Mouse (Mus musculus): ENCODE data around the gene Prss28. TPM values are rescaled to one million over a fixed set of nuclear protein-coding genes. Genes with fewer than 3 reads are reported as not detected.

Prss28 gene
- polyA plus RNA-seq, 1 experiment = not detected

DNA sequence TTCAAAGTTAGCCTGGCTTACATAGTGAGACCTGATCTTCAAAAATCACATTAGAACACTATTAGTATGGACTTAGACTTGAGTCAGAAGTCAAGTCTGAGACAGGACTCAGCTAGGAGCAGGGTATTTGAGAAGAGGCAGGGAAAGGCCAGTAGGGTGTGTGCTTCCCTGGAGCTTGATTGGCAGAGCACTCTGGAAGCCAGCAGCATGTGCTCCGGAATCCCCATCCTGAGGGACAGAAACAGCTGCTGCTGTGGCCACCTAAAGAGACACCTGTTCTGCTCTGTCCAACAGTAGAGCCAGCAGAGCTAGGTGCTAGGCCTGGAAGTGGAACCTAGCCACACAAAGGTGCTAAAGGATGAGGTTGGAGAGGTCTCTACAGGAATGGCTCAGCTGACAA, 14.3 kb upstream of the Prss28 start:
- no peak overlapping the region for H3K27ac ChIP-seq (ENCODE audit: insufficient read depth, low read length)
- TF ChIP-seq CTCF (IDR thresholded peaks at IDR 0.05; ENCODE audit: extremely low read depth, insufficient read depth, insufficient read length, insufficient replicate concordance) (no peak), POLR2A (IDR thresholded peaks at IDR 0.05; ENCODE audit: low read depth, low read length) (no peak)
- DNase-seq (ENCODE audit: low read depth in 1 of 2, low spot score in 2 of 2) = no peak
- WGBS = 70% methylated on average over 1 of the region's 1 CpGs
- no peak overlapping the region for H3K4me3 ChIP-seq (ENCODE audit: extremely low read depth, insufficient read depth, insufficient read length)
- H3K27me3 ChIP-seq (ENCODE audit: control insufficient read depth, insufficient read depth, low read length) = no peaks in the 10 kb centered on the region
- H3K4me1 ChIP-seq (ENCODE audit: control insufficient read depth, insufficient read depth, insufficient read length) = no peaks in the 10 kb centered on the region
- H3K36me3 ChIP-seq (ENCODE audit: control insufficient read depth, insufficient read depth, low read length) = no peaks in the 10 kb centered on the region

- 78% methylated on average over 5 of the region's 5 CpGs for WGBS
Measured at GRCm38 (mm10) chr17:25298094-25298493, 10.4 kb upstream of the Prss28 start, which contains the start of gene Prss34. Prss34 (plus strand) TSS chr17:25298394.

GRCm38 (mm10) chr17:25318354-25318753, 9.9 kb downstream of the Prss28 start, which contains the start of gene Prss29:
Prss29 (plus strand) TSS chr17:25318654.
- TF ChIP-seq CTCF (IDR thresholded peaks at IDR 0.05; ENCODE audit: extremely low read depth, insufficient read depth, insufficient read length, insufficient replicate concordance) = no peak
- no peak for TF ChIP-seq POLR2A (IDR thresholded peaks at IDR 0.05; ENCODE audit: low read depth, low read length)
- Histone ChIP-seq H3K27ac (ENCODE audit: insufficient read depth, low read length) (no peak within 1 kb of the TSS), H3K27me3 (ENCODE audit: control insufficient read depth, insufficient read depth, low read length) (no peaks in the 10 kb centered on the region), H3K4me3 (ENCODE audit: extremely low read depth, insufficient read depth, insufficient read length) (no peak within 1 kb of the TSS), H3K36me3 (ENCODE audit: control insufficient read depth, insufficient read depth, low read length) (no peaks in the 10 kb centered on the region), H3K4me1 (ENCODE audit: control insufficient read depth, insufficient read depth, insufficient read length) (no peaks in the 10 kb centered on the region)
- 66% methylated on average over 5 of the region's 5 CpGs for WGBS
- no peak for DNase-seq (ENCODE audit: low read depth in 1 of 2, low spot score in 2 of 2)

More at GRCm38 (mm10) chr17:25298094-25298493, 10.4 kb upstream of the Prss28 start, which contains the start of gene Prss34:
- Histone ChIP-seq H3K4me1 (ENCODE audit: control insufficient read depth, insufficient read depth, insufficient read length) (no peaks in the 10 kb centered on the region), H3K4me3 (ENCODE audit: extremely low read depth, insufficient read depth, insufficient read length) (no peak within 1 kb of the TSS), H3K27me3 (ENCODE audit: control insufficient read depth, insufficient read depth, low read length) (no peaks in the 10 kb centered on the region), H3K36me3 (ENCODE audit: control insufficient read depth, insufficient read depth, low read length) (no peaks in the 10 kb centered on the region), H3K27ac (ENCODE audit: insufficient read depth, low read length) (no peak within 1 kb of the TSS)
- TF ChIP-seq POLR2A (IDR thresholded peaks at IDR 0.05; ENCODE audit: low read depth, low read length) = no peak
- TF ChIP-seq CTCF (IDR thresholded peaks at IDR 0.05; ENCODE audit: extremely low read depth, insufficient read depth, insufficient read length, insufficient replicate concordance) = no peak
- no peak for DNase-seq (ENCODE audit: low read depth in 1 of 2, low spot score in 2 of 2)

DNA sequence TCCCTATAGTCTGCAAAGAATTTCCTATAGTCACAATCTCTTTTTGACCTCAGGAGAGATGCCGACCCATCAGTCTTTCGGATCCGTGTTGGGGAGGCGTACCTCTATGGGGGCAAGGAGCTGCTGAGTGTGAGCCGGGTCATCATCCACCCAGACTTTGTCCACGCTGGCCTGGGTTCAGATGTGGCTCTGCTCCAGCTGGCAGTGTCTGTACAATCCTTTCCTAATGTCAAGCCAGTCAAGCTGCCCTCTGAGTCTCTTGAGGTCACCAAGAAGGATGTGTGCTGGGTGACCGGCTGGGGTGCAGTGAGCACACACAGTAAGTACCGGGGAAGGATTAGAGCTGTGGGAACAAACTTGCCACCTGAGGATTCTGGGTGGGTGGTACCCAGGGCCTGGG, 12.4 kb downstream of the Prss28 start:
- 82% methylated on average over 8 of the region's 8 CpGs for WGBS
- Histone ChIP-seq H3K4me1 (ENCODE audit: control insufficient read depth, insufficient read depth, insufficient read length) (no peaks in the 10 kb centered on the region), H3K36me3 (ENCODE audit: control insufficient read depth, insufficient read depth, low read length) (no peaks in the 10 kb centered on the region), H3K27ac (ENCODE audit: insufficient read depth, low read length) (no peak overlapping the region), H3K27me3 (ENCODE audit: control insufficient read depth, insufficient read depth, low read length) (no peaks in the 10 kb centered on the region), H3K4me3 (ENCODE audit: extremely low read depth, insufficient read depth, insufficient read length) (no peak overlapping the region)
- TF ChIP-seq CTCF (IDR thresholded peaks at IDR 0.05; ENCODE audit: extremely low read depth, insufficient read depth, insufficient read length, insufficient replicate concordance) (no peak), POLR2A (IDR thresholded peaks at IDR 0.05; ENCODE audit: low read depth, low read length) (no peak)
- DNase-seq (ENCODE audit: low read depth in 1 of 2, low spot score in 2 of 2) = no peak

DNA sequence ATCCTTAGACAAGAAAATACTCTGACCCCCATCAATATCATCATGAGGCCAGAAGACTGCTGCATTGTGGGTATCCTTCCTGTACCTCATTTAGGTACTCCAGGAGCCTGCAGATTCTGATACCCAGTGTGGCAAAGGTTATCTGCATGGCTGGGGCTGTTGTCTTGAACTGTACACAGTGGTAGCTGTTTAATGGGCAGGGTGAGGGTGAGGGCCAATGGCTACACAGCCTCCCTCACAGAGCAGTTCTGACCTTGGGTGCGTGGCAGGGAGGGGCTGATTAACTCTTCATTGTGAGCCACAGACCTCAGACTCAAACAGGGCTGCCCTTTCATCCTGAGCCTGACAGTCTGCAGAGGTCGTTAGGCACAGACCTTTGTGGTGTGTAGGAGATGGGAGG, 14.5 kb downstream of the Prss28 start:
- no peaks in the 10 kb centered on the region for H3K4me1 ChIP-seq (ENCODE audit: control insufficient read depth, insufficient read depth, insufficient read length)
- no peak for DNase-seq (ENCODE audit: low read depth in 1 of 2, low spot score in 2 of 2)
- no peak for TF ChIP-seq CTCF (IDR thresholded peaks at IDR 0.05; ENCODE audit: extremely low read depth, insufficient read depth, insufficient read length, insufficient replicate concordance)
- no peak overlapping the region for H3K4me3 ChIP-seq (ENCODE audit: extremely low read depth, insufficient read depth, insufficient read length)
- H3K27me3 ChIP-seq (ENCODE audit: control insufficient read depth, insufficient read depth, low read length) = no peaks in the 10 kb centered on the region
- no peak overlapping the region for H3K27ac ChIP-seq (ENCODE audit: insufficient read depth, low read length)
- no peaks in the 10 kb centered on the region for H3K36me3 ChIP-seq (ENCODE audit: control insufficient read depth, insufficient read depth, low read length)
- WGBS = 30% methylated on average over 2 of the region's 2 CpGs

- H3K27me3 ChIP-seq (ENCODE audit: control insufficient read depth, insufficient read depth, low read length) = no peaks in the 10 kb centered on the region
- H3K4me3 ChIP-seq (ENCODE audit: extremely low read depth, insufficient read depth, insufficient read length) = no peak overlapping the region
- no peak overlapping the region for H3K27ac ChIP-seq (ENCODE audit: insufficient read depth, low read length)
- no peak for TF ChIP-seq POLR2A (IDR thresholded peaks at IDR 0.05; ENCODE audit: low read depth, low read length)
- TF ChIP-seq CTCF (IDR thresholded peaks at IDR 0.05; ENCODE audit: extremely low read depth, insufficient read depth, insufficient read length, insufficient replicate concordance) = no peak
- no peaks in the 10 kb centered on the region for H3K36me3 ChIP-seq (ENCODE audit: control insufficient read depth, insufficient read depth, low read length)
- H3K4me1 ChIP-seq (ENCODE audit: control insufficient read depth, insufficient read depth, insufficient read length) = no peaks in the 10 kb centered on the region
- 15% methylated on average over 9 of the region's 9 CpGs for WGBS
- no peak for DNase-seq (ENCODE audit: low read depth in 1 of 2, low spot score in 2 of 2)
Measured at GRCm38 (mm10) chr17:25332321-25332720, 23.9 kb downstream of the Prss28 start.

- 3% methylated on average over 8 of the region's 8 CpGs for WGBS
- no peaks in the 10 kb centered on the region for H3K27me3 ChIP-seq (ENCODE audit: control insufficient read depth, insufficient read depth, low read length)
Measured at GRCm38 (mm10) chr17:25333943-25334342, 25.5 kb downstream of the Prss28 start.

More at GRCm38 (mm10) chr17:25333943-25334342, 25.5 kb downstream of the Prss28 start:
- peak in 1 of 2 experiments; percentile 8 for DNase-seq (ENCODE audit: low read depth in 1 of 2, low spot score in 2 of 2)
- H3K4me1 ChIP-seq (ENCODE audit: control insufficient read depth, insufficient read depth, insufficient read length) = no peaks in the 10 kb centered on the region
- no peak overlapping the region for H3K27ac ChIP-seq (ENCODE audit: insufficient read depth, low read length)
- H3K4me3 ChIP-seq (ENCODE audit: extremely low read depth, insufficient read depth, insufficient read length) = no peak overlapping the region
- peak; percentile 81; the same call in 1 of the 2 replicates for TF ChIP-seq CTCF (IDR thresholded peaks at IDR 0.05; ENCODE audit: extremely low read depth, insufficient read depth, insufficient read length, insufficient replicate concordance)
- TF ChIP-seq POLR2A (IDR thresholded peaks at IDR 0.05; ENCODE audit: low read depth, low read length) = no peak
- no peaks in the 10 kb centered on the region for H3K36me3 ChIP-seq (ENCODE audit: control insufficient read depth, insufficient read depth, low read length)
